Mouse (Mus musculus): Measurements from ENCODE around the gene Apoa5.
A peak's percentile ranks its signal among the peaks of the same experiment; 100 is the strongest.

Gene Apoa5

GRCm38 (mm10) chr9:46268343-46268873 is at the start of gene Apoa5:
Apoa5 (plus strand) TSS chr9:46268633.
- DNase-seq, result no peak

GRCm38 (mm10) chr9:46223090-46223489 is 45.3 kb upstream of the Apoa5 start:
- no peak for DNase-seq

GRCm38 (mm10) chr9:46224101-46224500 is 44.3 kb upstream of the Apoa5 start:
- DNase-seq, result no peak

GRCm38 (mm10) chr9:46224945-46225660 is 43.3 kb upstream of the Apoa5 start:
- no peak for DNase-seq

- DNase-seq, result no peak
Measured at GRCm38 (mm10) chr9:46227064-46227614, 41.3 kb upstream of the Apoa5 start.

- no peak for DNase-seq
Measured at GRCm38 (mm10) chr9:46228491-46228890, 39.9 kb upstream of the Apoa5 start, which contains the start of gene Apoa1. Apoa1 (plus strand) TSS chr9:46228580.

- peak; percentile 90 to 94 for DNase-seq
Measured at GRCm38 (mm10) chr9:46229573-46230449, 38.6 kb upstream of the Apoa5 start.

- no peak for DNase-seq
Measured at GRCm38 (mm10) chr9:46230450-46230975, 37.9 kb upstream of the Apoa5 start.

GRCm38 (mm10) chr9:46235196-46235595 is 33.2 kb upstream of the Apoa5 start:
- DNase-seq, result peak in 1 of 2 experiments; percentile 40

GRCm38 (mm10) chr9:46235596-46235648 is 33.0 kb upstream of the Apoa5 start, which contains the start of gene Apoc3:
Apoc3 (minus strand) TSS chr9:46235636.
- DNase-seq, result no peak

- no peak for DNase-seq
Measured at GRCm38 (mm10) chr9:46235649-46236048, 32.8 kb upstream of the Apoa5 start.

- DNase-seq, result no peak
Measured at GRCm38 (mm10) chr9:46238850-46239249, 29.6 kb upstream of the Apoa5 start.

- DNase-seq, result no peak
Measured at GRCm38 (mm10) chr9:46240526-46241153, 27.8 kb upstream of the Apoa5 start, which contains the start of gene Apoa4. Apoa4 (plus strand) TSS chr9:46240696.

- DNase-seq, result no peak
Measured at GRCm38 (mm10) chr9:46241818-46242217, 26.6 kb upstream of the Apoa5 start.

- no peak for DNase-seq
Measured at GRCm38 (mm10) chr9:46243122-46243521, 25.3 kb upstream of the Apoa5 start.

GRCm38 (mm10) chr9:46243584-46243983 is 24.8 kb upstream of the Apoa5 start:
- no peak for DNase-seq

- peak; percentile 73 to 77 for DNase-seq
Measured at GRCm38 (mm10) chr9:46246752-46247324, 21.6 kb upstream of the Apoa5 start.

GRCm38 (mm10) chr9:46256177-46256576 is 12.3 kb upstream of the Apoa5 start:
- DNase-seq, result no peak

GRCm38 (mm10) chr9:46256658-46257385 is 11.6 kb upstream of the Apoa5 start:
- DNase-seq, result no peak

- DNase-seq, result peak in 1 of 2 experiments; percentile 21
Measured at GRCm38 (mm10) chr9:46257546-46257945, 10.9 kb upstream of the Apoa5 start.

- no peak for DNase-seq
Measured at GRCm38 (mm10) chr9:46259111-46259510, 9.3 kb upstream of the Apoa5 start.

- DNase-seq, result no peak
Measured at GRCm38 (mm10) chr9:46261131-46261530, 7.3 kb upstream of the Apoa5 start.

All from kidney, postnatal 4 days (tissue).